Mouse (Mus musculus): ENCODE data around the gene Rapgef1. TPM values are rescaled to one million over a fixed set of nuclear protein-coding genes. Genes with fewer than 3 reads are reported as not detected.

Gene Rapgef1
- total RNA-seq (2021): 57.3 and 61.2 TPM in 2 replicates
- long read RNA-seq, experiment 1, full-length matches to known transcripts: 1 of 15 reads
- long read RNA-seq, experiment 1, partial matches to known transcripts: 3 of 15 reads
- long read RNA-seq, experiment 1, other reads (novel, unspliced or antisense): 11 of 15 reads
- long read RNA-seq, experiment 2, full-length matches to known transcripts: 2 of 23 reads
- long read RNA-seq, experiment 2, partial matches to known transcripts: 15 of 23 reads
- long read RNA-seq, experiment 2, other reads (novel, unspliced or antisense): 6 of 23 reads

DNA sequence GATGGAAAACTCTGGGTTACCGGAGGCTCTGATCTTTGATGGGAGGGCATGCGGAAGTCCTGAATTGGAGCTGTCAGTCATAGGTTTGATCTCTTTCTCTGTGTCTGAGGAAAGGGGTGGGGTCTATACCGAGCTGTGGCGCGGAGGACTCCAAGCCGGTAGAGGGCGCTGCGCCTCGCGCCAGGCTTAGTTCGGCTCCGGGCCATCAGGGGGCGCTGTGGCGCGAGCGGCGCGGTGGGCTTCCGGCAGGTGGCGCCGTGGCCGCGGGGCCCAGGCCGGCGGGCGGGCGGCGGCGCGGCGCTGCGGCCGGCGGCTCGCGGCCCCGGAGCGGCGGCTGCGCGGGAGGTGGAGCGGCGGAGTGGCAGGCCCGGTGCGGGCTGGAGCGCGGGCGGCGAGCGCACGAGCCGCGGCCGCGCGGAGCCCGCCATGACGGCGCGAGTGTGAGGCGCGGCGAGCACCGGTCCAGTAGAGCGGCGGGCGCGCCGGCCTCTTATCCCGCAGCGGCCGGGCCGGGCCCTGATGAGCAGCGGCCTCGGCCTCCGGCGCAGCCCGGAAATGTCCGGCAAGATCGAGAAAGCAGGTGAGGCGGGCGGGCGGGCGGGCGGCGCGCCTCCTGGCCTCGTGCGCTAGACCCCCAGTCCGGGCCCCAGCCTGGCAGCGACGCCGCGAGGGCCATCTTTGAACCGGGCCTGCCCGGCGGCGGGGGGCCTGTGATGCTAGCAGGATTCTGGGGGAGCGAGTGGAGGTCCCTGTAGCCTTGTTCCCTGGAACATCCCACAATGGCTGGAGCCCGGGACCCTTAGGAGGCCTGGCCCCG is at the start of gene Rapgef1:
TSS of gene Rapgef1 (plus strand) at position 237 of the 817 bp plus-strand sequence.
- peak; percentile 94 for DNase-seq

GRCm38 (mm10) chr2:29571921-29572700 is 47.4 kb upstream of the Rapgef1 start:
- no peak for DNase-seq

GRCm38 (mm10) chr2:29572811-29573427 is 46.6 kb upstream of the Rapgef1 start:
- no peak for DNase-seq

- peak; percentile 78 for DNase-seq
Observed at GRCm38 (mm10) chr2:29573591-29573990, 45.9 kb upstream of the Rapgef1 start.

DNA sequence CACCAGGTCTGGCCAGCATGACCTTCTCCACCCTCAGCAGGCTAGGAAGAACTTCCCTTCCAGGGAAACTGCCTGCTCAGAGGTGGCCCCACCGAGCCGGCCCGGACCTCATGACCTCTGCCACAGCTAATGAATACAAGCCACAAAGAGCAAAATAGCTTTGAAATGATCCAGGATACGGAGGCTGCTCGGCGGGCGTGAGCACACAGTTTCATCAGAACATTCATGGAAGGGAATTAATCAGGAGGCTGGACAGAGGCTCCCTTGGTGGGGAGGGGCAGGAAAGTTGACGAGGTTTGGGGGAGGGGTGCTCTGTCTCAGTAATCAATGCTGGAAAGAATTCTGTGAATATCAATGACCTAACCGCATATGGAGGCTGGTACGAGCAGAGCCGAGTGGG is 45.3 kb upstream of the Rapgef1 start:
- no peak for DNase-seq

DNA sequence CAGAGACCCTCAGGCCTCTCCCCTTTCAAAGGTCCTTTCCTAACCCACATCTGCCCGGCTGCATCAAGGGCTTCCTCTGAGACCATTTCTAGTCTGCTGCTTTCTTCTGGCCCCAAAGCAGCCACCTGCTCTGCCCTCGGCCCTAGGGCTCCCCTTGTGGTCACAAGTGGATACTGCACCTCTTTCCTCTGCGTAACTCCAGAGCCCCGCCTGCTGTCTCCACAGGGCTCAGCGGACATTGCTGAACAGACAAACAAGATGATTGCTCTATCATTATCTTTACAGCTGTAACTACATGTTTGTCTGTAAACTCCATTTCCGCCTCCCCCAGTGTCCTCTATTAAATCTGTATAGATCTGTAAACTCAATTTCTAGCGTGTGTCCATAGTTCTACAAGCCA is 37.1 kb upstream of the Rapgef1 start:
- DNase-seq: peak; percentile 88

DNA sequence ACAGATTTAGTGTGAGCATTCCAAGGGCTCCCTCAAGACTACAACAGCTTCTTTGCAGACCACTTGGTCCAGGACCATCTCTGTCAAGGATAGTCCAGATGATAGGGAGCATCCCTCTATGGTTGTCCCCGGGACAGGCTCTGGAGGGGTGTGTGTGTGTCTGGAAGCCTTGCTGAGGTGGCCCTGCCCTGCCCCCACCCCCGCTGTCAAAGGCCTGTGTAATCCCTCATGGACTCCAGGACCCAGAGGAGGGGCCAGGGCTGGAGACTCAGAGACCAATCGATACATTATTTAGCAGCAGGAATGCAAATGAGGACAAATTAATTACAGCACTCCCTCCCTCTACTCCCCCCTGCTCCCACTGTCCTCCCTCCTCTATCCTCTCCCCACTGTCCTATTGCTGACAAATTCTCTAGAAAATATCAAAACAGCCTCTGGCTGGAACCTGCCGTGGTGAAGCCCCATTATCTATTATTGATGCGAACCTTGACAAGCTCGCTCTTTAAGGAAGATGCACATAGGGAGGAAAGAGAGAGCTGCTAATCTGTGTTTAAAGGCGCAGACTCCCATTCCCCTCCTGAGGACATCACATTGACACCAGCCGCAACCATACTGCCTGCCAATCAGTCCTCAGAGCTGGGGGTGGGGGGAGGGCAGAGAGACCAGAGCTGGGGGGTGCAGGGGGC is 33.4 kb upstream of the Rapgef1 start:
- no peak for DNase-seq

GRCm38 (mm10) chr2:29588006-29588405 is 31.5 kb upstream of the Rapgef1 start:
- peak; percentile 31 for DNase-seq

- no peak for DNase-seq
Observed at GRCm38 (mm10) chr2:29589266-29589665, 30.3 kb upstream of the Rapgef1 start.

DNA sequence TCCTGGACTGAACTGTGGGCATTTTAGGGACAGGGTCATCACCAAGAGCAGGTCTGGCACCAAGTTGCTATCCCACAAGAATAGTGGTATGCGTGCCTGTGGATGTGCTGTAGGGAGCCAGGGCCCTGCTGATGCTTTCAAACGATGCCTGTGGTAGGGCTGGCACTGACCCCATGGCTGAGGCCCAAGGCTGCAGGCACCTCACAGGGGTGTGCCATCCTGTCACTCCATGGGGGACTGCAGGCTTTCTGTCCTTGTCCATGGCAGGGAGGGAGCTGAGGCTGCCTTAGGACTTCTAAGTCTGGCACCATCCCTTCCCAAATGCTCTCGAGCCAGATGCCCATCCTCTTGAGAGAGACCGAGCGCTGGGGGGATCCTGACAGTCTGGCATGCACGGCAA is 27.9 kb upstream of the Rapgef1 start:
- no peak for DNase-seq

- no peak for DNase-seq
Observed at GRCm38 (mm10) chr2:29592537-29592936, 27.0 kb upstream of the Rapgef1 start.

DNA sequence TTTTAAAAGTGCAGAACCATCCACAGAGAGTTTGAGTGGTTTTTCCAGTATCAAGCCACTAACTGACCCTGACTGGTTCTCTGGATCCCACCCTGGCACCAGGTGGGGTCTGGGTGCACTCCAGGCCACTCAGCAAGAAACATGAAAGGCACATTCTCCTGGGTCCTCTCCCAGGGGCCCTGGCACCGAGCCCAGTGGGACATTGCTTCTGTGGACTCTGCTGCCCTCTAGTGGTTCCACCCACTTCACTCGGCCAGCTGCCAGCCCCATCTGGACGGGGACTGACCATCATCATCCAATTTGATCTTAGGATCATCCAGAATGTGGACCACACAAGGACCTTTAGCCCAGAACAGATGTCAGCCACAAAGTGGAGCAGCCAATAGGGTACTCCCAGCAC is 15.6 kb upstream of the Rapgef1 start:
- DNase-seq: peak; percentile 90

- DNase-seq: no peak
Observed at GRCm38 (mm10) chr2:29605591-29605990, 13.9 kb upstream of the Rapgef1 start.

- DNase-seq: no peak
Observed at GRCm38 (mm10) chr2:29606460-29606859, 13.1 kb upstream of the Rapgef1 start.

DNA sequence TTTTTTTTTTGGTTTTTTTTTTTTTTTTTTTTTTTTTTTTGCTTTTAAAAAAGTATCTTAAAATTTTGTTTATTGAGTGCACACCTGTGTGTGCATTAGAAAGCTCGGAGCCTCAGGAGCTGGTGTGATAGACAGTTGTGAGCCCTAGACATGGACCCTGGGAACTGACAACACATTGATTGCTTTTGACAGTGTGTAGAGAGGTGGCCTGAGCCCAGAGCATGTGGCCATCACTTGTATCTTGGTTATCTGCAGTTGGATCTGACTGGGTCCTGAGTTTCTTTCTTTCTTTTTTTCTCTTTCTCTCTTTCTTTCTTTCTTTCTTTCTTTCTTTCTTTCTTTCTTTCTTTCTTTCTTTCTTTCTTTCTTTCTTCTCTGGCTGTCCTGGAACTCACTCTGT is 2.2 kb upstream of the Rapgef1 start:
- DNase-seq: no peak

DNA sequence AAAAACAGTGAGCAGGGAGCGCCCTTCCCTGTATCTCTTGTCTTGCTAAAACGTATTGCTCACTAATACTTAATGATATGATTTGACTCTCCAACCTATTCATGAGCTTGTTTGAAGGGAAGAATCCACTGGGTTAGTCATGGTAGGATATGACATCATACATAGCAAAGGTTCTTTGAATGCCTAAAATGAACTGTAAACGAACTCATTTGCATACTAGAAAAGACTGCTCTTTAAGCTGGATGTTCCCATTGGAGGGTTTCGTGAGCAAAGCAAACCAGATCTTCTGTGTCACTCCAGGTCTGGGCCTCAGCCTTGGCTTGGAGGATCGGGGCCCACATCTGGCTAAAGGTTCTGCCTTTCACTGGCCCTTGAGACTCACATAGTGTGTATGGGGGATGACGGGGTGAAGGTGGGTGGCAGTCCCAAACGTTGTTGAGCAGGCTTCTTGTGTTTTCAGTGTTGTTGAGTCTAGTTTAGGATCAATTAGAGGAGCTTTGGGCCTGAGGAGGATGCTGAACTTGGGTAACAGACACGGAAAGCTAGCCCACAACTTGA is 515 bp upstream of the Rapgef1 start:
- no peak for DNase-seq

DNA sequence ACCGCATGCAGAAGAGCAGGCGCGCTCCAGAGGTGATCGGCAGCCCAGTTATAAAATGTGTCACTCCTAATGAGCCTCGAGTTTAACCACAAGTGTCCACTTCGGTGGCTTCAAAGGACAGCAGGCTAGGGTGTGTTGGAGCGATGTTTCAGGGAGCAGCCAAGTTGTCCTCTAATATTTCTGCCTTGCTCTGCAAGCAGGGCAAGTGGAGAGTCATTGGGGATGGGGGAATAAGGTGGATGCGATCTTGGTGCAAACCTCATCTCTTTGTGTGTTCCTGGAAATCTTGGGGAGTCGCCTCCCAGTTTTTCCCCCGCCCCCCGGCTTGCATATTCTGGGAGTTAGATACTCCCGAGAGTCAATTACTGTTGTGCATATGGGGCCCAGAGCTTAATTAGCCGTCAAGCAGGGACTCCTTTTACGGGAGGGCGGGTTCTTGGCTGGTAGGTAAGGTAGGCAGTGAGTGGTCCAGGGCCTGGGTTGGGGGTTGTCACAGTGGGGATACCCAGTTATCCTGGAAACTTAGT is 844 bp downstream of the Rapgef1 start:
- peak; percentile 35 for DNase-seq

GRCm38 (mm10) chr2:29621163-29621562 is 1.6 kb downstream of the Rapgef1 start:
- DNase-seq: peak; percentile 45

DNA sequence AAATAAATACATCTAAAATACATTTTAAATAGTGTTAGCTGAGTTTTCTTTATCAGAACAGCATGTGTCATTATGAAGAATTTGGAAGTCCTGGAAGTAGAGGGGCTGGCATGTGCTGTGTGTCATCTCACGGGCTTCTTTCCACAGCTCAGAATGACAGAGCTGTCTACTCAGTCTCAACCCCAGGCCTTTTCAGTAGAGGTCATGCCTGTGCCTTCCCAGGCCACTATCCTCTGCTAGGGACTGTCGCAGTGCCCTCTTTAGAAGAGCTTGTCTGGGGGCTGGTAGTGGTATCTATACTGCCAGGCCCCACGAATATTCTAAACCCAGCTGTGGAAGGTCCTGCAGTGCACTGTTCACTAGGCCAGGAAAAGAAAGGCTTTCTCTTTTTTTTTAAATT is 2.1 kb downstream of the Rapgef1 start:
- DNase-seq: no peak

GRCm38 (mm10) chr2:29622126-29623005 is 2.8 kb downstream of the Rapgef1 start:
- no peak for DNase-seq

All from adrenal gland, postnatal 14 days (tissue).